Mouse (Mus musculus): ENCODE results near the gene Tgoln1.

DNA sequence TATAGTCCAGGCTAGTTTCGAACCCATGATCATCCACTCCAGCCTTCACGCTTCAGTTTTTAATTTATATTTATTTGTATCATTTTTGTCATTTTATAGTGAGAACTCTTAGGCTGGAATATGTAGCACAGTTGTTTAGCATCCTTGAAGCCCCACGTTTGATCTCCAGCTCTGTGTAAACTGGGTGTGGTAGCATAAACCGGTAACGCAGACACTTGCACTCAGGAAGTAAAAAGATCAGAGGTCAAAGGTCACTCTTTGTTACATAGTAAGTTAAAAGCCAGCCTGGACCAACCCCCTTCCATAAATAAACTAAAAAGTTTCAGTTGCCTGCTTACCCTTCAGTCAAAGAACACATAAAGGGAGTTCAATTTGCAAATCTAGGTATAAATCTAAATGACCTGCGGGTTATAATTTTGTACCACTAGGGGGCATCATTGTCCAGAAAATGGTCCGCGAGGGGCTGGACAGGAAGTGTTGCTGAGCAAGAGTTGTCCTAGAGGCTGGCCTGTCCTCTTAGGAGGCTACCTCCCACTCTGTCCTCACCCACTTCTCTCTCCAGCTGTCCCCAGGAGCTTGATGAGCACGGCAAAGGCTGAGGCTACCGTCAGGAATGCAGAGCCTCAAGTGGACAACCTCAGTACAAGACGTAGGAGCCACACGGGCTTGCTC is 19.1 kb upstream of the Tgoln1 start:
- TF ChIP-seq JUN (IDR thresholded peaks at IDR 0.05; ENCODE audit: insufficient read depth, low read depth, low read length) (no peak), UBTF (IDR thresholded peaks at IDR 0.05; ENCODE audit: low read depth, low read length) (no peak), KAT2A (IDR thresholded peaks at IDR 0.05; ENCODE audit: insufficient replicate concordance, low read length) (no peak), E2F4 (IDR thresholded peaks at IDR 0.05; ENCODE audit: insufficient replicate concordance, low read depth, low read length) (no peak), ELF1 (IDR thresholded peaks at IDR 0.05; ENCODE audit: low read depth, low read length) (peak; percentile 85), CTCF (conservative IDR thresholded peaks at IDR 0.05 in 1 of 2, IDR thresholded peaks at IDR 0.05 in 1 of 2; ENCODE audit: low read depth in 2 of 2, low read length in 2 of 2) (peak; percentile 73 to 92)

Data from CH12.LX (cell line).